Mouse (Mus musculus) kidney, postnatal 25 days (tissue): ENCODE measurements around the gene Ltbp3.

ENCODE experiments used
- DNase-seq, 2 experiments: peaks; one replicate each; pipeline ENCODE4 v3.0.0; 2021; ENCODE audit warnings: mixed read lengths in 2 of 2

The Ltbp3 gene

GRCm38 (mm10) chr19:5793917-5794770 is 53.4 kb downstream of the Ltbp3 start:
- peak in 1 of 2 experiments; percentile 49 for DNase-seq

GRCm38 (mm10) chr19:5794771-5795576 is 54.3 kb downstream of the Ltbp3 start:
- peak in 1 of 2 experiments; percentile 75 for DNase-seq

- DNase-seq: no peak
Measured at GRCm38 (mm10) chr19:5795668-5796572, 55.2 kb downstream of the Ltbp3 start.

GRCm38 (mm10) chr19:5796573-5797111 is 55.9 kb downstream of the Ltbp3 start:
- no peak for DNase-seq

- DNase-seq: no peak
Measured at GRCm38 (mm10) chr19:5797381-5798111, 56.8 kb downstream of the Ltbp3 start.

- peak in 1 of 2 experiments; percentile 49 for DNase-seq
Measured at GRCm38 (mm10) chr19:5798700-5799479, 58.2 kb downstream of the Ltbp3 start.

GRCm38 (mm10) chr19:5799566-5800349 is 59.1 kb downstream of the Ltbp3 start:
- peak in 1 of 2 experiments; percentile 28 for DNase-seq

- DNase-seq: peak in 1 of 2 experiments; percentile 31
Measured at GRCm38 (mm10) chr19:5800350-5800631, 59.6 kb downstream of the Ltbp3 start.

GRCm38 (mm10) chr19:5800632-5801431 is 60.1 kb downstream of the Ltbp3 start:
- DNase-seq: peak in 1 of 2 experiments; percentile 41

- no peak for DNase-seq
Measured at GRCm38 (mm10) chr19:5801432-5801964, 60.8 kb downstream of the Ltbp3 start.

GRCm38 (mm10) chr19:5802011-5802786 is 61.5 kb downstream of the Ltbp3 start:
- peak; percentile 95 to 96 for DNase-seq

GRCm38 (mm10) chr19:5802787-5803040 is 62.0 kb downstream of the Ltbp3 start:
- DNase-seq: no peak

GRCm38 (mm10) chr19:5803041-5803880 is 62.6 kb downstream of the Ltbp3 start:
- DNase-seq: peak; percentile 100

- no peak for DNase-seq
Measured at GRCm38 (mm10) chr19:5803881-5804279, 63.2 kb downstream of the Ltbp3 start.

- no peak for DNase-seq
Measured at GRCm38 (mm10) chr19:5804371-5804899, 63.7 kb downstream of the Ltbp3 start.

GRCm38 (mm10) chr19:5806051-5806808 is 65.5 kb downstream of the Ltbp3 start:
- peak; percentile 75 to 79 for DNase-seq
